Mouse (Mus musculus) spleen, adult 18-20 months (tissue): ENCODE results near the gene Lyrm1.

Source experiments
- DNase-seq, 2 experiments: peaks; one replicate each; pipeline ENCODE4 v3.0.0; 2022; ENCODE audit warnings: mixed read lengths in 2 of 2

Lyrm1 gene

GRCm38 (mm10) chr7:119969320-119969719 lies 73.7 kb downstream of the Lyrm1 start:
- DNase-seq = no peak

GRCm38 (mm10) chr7:119974214-119974613 lies 78.6 kb downstream of the Lyrm1 start:
- DNase-seq = no peak

GRCm38 (mm10) chr7:119976256-119976655 lies 80.6 kb downstream of the Lyrm1 start:
- DNase-seq = peak; percentile 5 to 8

GRCm38 (mm10) chr7:119977574-119977973 lies 81.9 kb downstream of the Lyrm1 start:
- DNase-seq = no peak

GRCm38 (mm10) chr7:119978576-119978975 lies 82.9 kb downstream of the Lyrm1 start:
- no peak for DNase-seq

- no peak for DNase-seq
Observed at GRCm38 (mm10) chr7:119980170-119980569, 84.5 kb downstream of the Lyrm1 start.

- DNase-seq = no peak
Observed at GRCm38 (mm10) chr7:119985279-119985912, 89.7 kb downstream of the Lyrm1 start.

- no peak for DNase-seq
Observed at GRCm38 (mm10) chr7:119997066-119997465, 101.4 kb downstream of the Lyrm1 start.
